Mouse (Mus musculus) adrenal gland, postnatal 10 days (tissue): ENCODE data around the gene Picalm. TPM values are rescaled to one million over a fixed set of nuclear protein-coding genes. Genes with fewer than 3 reads are reported as not detected.

Experiments used
- DNase-seq: peaks from one replicate; pipeline ENCODE4 v3.0.0; 2021; ENCODE audit warnings: mixed read lengths
- long read RNA-seq, 2 experiments: library from polyadenylated mRNA; stranded (forward); transcript quantifications; one replicate each; pipeline ENCODE4 v2.0.0; 2021
- total RNA-seq, 2 experiments: library from RNA; stranded (reverse); gene quantifications; 2 replicates each; pipeline ENCODE4 v1.2.3; 2021

Gene Picalm
- total RNA-seq = 100 to 1,000 TPM; 207 to 219 TPM
- long read RNA-seq, experiment 1, transcript Picalm-205 (19 exons, 3,489 nt) = major isoform, 5 of 76 reads
- long read RNA-seq, experiment 1, transcript Picalm-212 (20 exons, 3,427 nt) = major isoform, 5 of 76 reads
- long read RNA-seq, experiment 1, partial matches to known transcripts = 15 of 76 reads
- long read RNA-seq, experiment 1, other reads (novel, unspliced or antisense) = 49 of 76 reads
- long read RNA-seq, experiment 2, transcript Picalm-205 (19 exons, 3,489 nt) = major isoform, 6 of 19 reads
- long read RNA-seq, experiment 2, partial matches to known transcripts = 5 of 19 reads
- long read RNA-seq, experiment 2, other reads (novel, unspliced or antisense) = 4 of 19 reads

- DNase-seq = peak; percentile 99
These were observed at the start of gene Picalm for GRCm38 (mm10) chr7:90129732-90130392. TSS of gene Picalm (plus strand) at chr7:90130213.

GRCm38 (mm10) chr7:90083799-90084198, 46.2 kb upstream of the Picalm start:
- DNase-seq = no peak

GRCm38 (mm10) chr7:90084531-90084930, 45.5 kb upstream of the Picalm start:
- no peak for DNase-seq

- DNase-seq = no peak
These were observed 44.3 kb upstream of the Picalm start for GRCm38 (mm10) chr7:90085713-90086112.

GRCm38 (mm10) chr7:90086821-90087220, 43.2 kb upstream of the Picalm start:
- DNase-seq = no peak

GRCm38 (mm10) chr7:90090996-90091395, 39.0 kb upstream of the Picalm start:
- DNase-seq = no peak

GRCm38 (mm10) chr7:90091756-90092155, 38.3 kb upstream of the Picalm start:
- no peak for DNase-seq

GRCm38 (mm10) chr7:90092452-90093450, 37.3 kb upstream of the Picalm start:
- no peak for DNase-seq

- DNase-seq = no peak
These were observed 34.9 kb upstream of the Picalm start for GRCm38 (mm10) chr7:90095097-90095496.

- no peak for DNase-seq
These were observed 34.1 kb upstream of the Picalm start for GRCm38 (mm10) chr7:90095766-90096372.

GRCm38 (mm10) chr7:90096609-90097008, 33.4 kb upstream of the Picalm start:
- no peak for DNase-seq

GRCm38 (mm10) chr7:90098253-90098652, 31.8 kb upstream of the Picalm start:
- DNase-seq = no peak

GRCm38 (mm10) chr7:90099248-90099647, 30.8 kb upstream of the Picalm start:
- no peak for DNase-seq

- no peak for DNase-seq
These were observed 29.3 kb upstream of the Picalm start for GRCm38 (mm10) chr7:90100614-90101160.

GRCm38 (mm10) chr7:90116100-90116499, 13.9 kb upstream of the Picalm start:
- no peak for DNase-seq

GRCm38 (mm10) chr7:90120106-90120505, 9.9 kb upstream of the Picalm start:
- DNase-seq = no peak

GRCm38 (mm10) chr7:90124991-90125390, 5.0 kb upstream of the Picalm start:
- no peak for DNase-seq

GRCm38 (mm10) chr7:90128631-90129200, 1.3 kb upstream of the Picalm start:
- DNase-seq = no peak

GRCm38 (mm10) chr7:90129271-90129731, 712 bp upstream of the Picalm start:
- peak; percentile 43 for DNase-seq

- DNase-seq = peak; percentile 37
These were observed 725 bp downstream of the Picalm start for GRCm38 (mm10) chr7:90130501-90131375.
